Mouse (Mus musculus): ENCODE results near the gene Tmem132b. TPM values are rescaled to one million over a fixed set of nuclear protein-coding genes. Genes with fewer than 3 reads are reported as not detected.

Gene Tmem132b
- polyA plus RNA-seq, 1 experiment = 0.06 TPM

DNA sequence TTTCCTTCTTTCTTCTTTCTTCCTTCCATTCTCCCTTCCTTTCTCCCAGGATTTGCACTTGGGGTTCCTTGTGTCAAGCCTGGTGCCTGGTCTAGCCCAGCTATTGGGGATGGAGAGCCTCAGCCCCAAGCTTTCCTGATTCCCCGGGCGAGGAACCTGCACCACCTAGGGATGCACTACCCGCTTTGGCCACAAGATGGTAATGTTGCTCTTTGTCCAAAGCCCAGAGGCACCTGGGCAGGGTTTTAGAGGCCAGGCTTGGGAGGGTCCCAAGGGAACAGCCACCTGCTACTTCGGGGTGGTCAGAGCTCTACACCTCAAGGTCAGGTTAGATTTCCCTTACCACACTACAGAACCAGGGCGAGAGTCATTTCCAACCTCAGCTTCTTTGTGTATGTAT lies 2.5 kb upstream of the Tmem132b start:
- Histone ChIP-seq H3K27me3 (ENCODE audit: control insufficient read depth, insufficient read depth, low read length) (peaks cover 26% of the 10 kb centered on the region), H3K36me3 (ENCODE audit: control insufficient read depth, insufficient read depth, low read length) (no peaks in the 10 kb centered on the region), H3K27ac (ENCODE audit: insufficient read depth, low read depth, low read length) (no peak overlapping the region), H3K4me1 (ENCODE audit: control insufficient read depth, insufficient read depth, insufficient read length, low read length) (no peaks in the 10 kb centered on the region), H3K4me3 (ENCODE audit: low read depth, low read length) (no peak overlapping the region)
- TF ChIP-seq POLR2A (IDR thresholded peaks at IDR 0.05; ENCODE audit: low read depth, low read length) (no peak), CTCF (IDR thresholded peaks at IDR 0.05; ENCODE audit: extremely low read depth, insufficient read length, insufficient replicate concordance, low read depth, low read length) (peak; percentile 76; the same call in 1 of the 2 replicates)
- 5% methylated on average over 5 of the region's 5 CpGs for WGBS

DNA sequence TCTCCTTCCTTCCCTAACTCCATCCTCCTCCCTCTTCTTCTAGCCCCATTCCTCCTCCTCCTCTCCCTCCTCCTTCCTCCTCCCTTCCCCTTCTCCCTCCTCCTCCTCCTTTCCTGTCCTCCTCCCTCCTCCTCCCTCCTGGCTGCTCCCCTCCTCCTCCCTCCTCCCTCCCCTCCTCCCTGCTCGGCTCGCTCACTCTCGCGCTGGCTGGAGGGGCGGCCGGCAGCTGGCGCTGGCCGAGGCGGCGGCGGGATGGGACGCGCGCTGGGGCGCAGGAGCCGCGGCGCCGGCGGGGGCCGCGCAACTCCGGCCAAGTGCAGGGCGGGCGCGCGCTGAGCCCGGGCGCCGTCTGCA lies 594 bp downstream of the Tmem132b start:
- TF ChIP-seq POLR2A (IDR thresholded peaks at IDR 0.05; ENCODE audit: low read depth, low read length) (no peak), CTCF (IDR thresholded peaks at IDR 0.05; ENCODE audit: extremely low read depth, insufficient read length, insufficient replicate concordance, low read depth, low read length) (no peak)
- Histone ChIP-seq H3K4me1 (ENCODE audit: control insufficient read depth, insufficient read depth, insufficient read length, low read length) (no peaks in the 10 kb centered on the region), H3K36me3 (ENCODE audit: control insufficient read depth, insufficient read depth, low read length) (no peaks in the 10 kb centered on the region), H3K27me3 (ENCODE audit: control insufficient read depth, insufficient read depth, low read length) (peaks cover 37% of the 10 kb centered on the region), H3K27ac (ENCODE audit: insufficient read depth, low read depth, low read length) (no peak overlapping the region), H3K4me3 (ENCODE audit: low read depth, low read length) (no peak overlapping the region)
- 5% methylated on average over 27 of the region's 30 CpGs for WGBS

GRCm38 (mm10) chr5:125532545-125533224 lies 1.1 kb downstream of the Tmem132b start:
- Histone ChIP-seq H3K36me3 (ENCODE audit: control insufficient read depth, insufficient read depth, low read length) (no peaks in the 10 kb centered on the region), H3K4me1 (ENCODE audit: control insufficient read depth, insufficient read depth, insufficient read length, low read length) (no peaks in the 10 kb centered on the region), H3K27me3 (ENCODE audit: control insufficient read depth, insufficient read depth, low read length) (peaks cover 37% of the 10 kb centered on the region), H3K27ac (ENCODE audit: insufficient read depth, low read depth, low read length) (no peak overlapping the region), H3K4me3 (ENCODE audit: low read depth, low read length) (peak overlapping the region; percentile 12)
- 4% methylated on average over 64 of the region's 64 CpGs for WGBS
- TF ChIP-seq POLR2A (IDR thresholded peaks at IDR 0.05; ENCODE audit: low read depth, low read length) = no peak

GRCm38 (mm10) chr5:125533225-125533900 lies 1.8 kb downstream of the Tmem132b start:
- 4% methylated on average over 24 of the region's 24 CpGs for WGBS
- TF ChIP-seq POLR2A (IDR thresholded peaks at IDR 0.05; ENCODE audit: low read depth, low read length) (no peak), CTCF (IDR thresholded peaks at IDR 0.05; ENCODE audit: extremely low read depth, insufficient read length, insufficient replicate concordance, low read depth, low read length) (no peak)
- no peak overlapping the region for H3K27ac ChIP-seq (ENCODE audit: insufficient read depth, low read depth, low read length)
- no peaks in the 10 kb centered on the region for H3K4me1 ChIP-seq (ENCODE audit: control insufficient read depth, insufficient read depth, insufficient read length, low read length)
- no peaks in the 10 kb centered on the region for H3K36me3 ChIP-seq (ENCODE audit: control insufficient read depth, insufficient read depth, low read length)
- H3K4me3 ChIP-seq (ENCODE audit: low read depth, low read length) = peak overlapping the region; percentile 8; the same call in 1 of the 2 replicates
- peaks cover 37% of the 10 kb centered on the region for H3K27me3 ChIP-seq (ENCODE audit: control insufficient read depth, insufficient read depth, low read length)

DNA sequence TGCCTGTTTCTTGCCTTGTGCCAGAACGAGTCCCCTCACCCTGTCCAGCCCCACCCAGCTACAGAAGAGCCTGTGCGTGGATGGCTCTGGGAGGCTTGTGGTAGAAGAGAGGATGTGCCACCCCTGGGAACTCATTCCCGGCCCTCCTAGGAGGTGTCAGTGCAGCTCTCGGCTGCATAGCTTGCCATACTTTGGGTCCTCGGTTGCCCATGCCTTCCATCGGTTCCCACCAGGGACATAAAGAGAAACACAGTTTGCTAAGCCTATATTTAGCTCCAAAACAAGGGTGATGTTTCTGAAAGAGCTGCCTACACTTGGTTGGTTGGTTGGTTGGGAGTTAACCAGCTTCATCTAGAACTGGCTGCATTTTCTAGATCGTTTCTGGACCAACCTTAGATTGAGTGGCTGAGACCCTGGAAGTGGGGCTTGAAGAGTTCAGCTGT lies 2.6 kb downstream of the Tmem132b start:
- no peaks in the 10 kb centered on the region for H3K36me3 ChIP-seq (ENCODE audit: control insufficient read depth, insufficient read depth, low read length)
- H3K27me3 ChIP-seq (ENCODE audit: control insufficient read depth, insufficient read depth, low read length) = peaks cover 37% of the 10 kb centered on the region
- H3K27ac ChIP-seq (ENCODE audit: insufficient read depth, low read depth, low read length) = no peak overlapping the region
- TF ChIP-seq POLR2A (IDR thresholded peaks at IDR 0.05; ENCODE audit: low read depth, low read length) (no peak), CTCF (IDR thresholded peaks at IDR 0.05; ENCODE audit: extremely low read depth, insufficient read length, insufficient replicate concordance, low read depth, low read length) (no peak)
- H3K4me3 ChIP-seq (ENCODE audit: low read depth, low read length) = no peak overlapping the region
- H3K4me1 ChIP-seq (ENCODE audit: control insufficient read depth, insufficient read depth, insufficient read length, low read length) = no peaks in the 10 kb centered on the region
- WGBS = 6% methylated on average over 7 of the region's 7 CpGs

DNA sequence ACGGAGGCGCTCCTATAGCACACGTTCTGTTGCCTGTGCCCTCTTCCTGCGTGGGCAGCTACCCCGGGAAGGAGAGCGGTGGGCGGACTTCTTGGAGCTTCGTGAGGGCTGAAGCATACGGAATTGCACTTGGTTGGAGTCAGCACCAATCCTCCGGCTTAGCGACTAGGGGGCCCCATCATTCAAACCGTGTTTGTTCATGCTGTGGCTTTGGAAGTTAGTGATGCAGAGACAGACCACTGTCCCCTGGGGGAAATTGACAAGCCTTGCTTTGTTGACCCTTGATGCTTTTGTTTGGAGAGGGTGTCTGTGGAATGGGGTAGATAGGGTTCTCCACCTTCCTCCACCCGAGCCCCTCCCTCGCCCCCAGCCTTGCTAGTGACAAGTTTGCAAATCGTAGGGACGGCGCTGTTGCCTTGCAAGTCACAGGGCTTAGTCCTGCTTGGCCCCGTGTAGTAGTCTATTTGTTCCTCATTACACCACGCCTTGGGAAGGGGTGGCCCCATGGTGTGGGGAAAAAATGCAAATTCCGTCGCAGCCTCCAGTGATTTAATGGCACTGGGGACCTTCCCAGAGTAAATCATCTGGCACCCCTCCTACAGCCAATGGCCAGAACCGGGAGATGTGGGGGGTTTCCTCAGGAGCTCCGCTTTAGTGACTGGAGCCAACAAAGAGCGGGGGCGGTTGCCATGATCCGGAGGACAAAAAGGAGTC lies 3.2 kb downstream of the Tmem132b start:
- Histone ChIP-seq H3K4me3 (ENCODE audit: low read depth, low read length) (no peak overlapping the region), H3K27me3 (ENCODE audit: control insufficient read depth, insufficient read depth, low read length) (peaks cover 37% of the 10 kb centered on the region), H3K4me1 (ENCODE audit: control insufficient read depth, insufficient read depth, insufficient read length, low read length) (no peaks in the 10 kb centered on the region), H3K27ac (ENCODE audit: insufficient read depth, low read depth, low read length) (no peak overlapping the region), H3K36me3 (ENCODE audit: control insufficient read depth, insufficient read depth, low read length) (no peaks in the 10 kb centered on the region)
- 4% methylated on average over 26 of the region's 26 CpGs for WGBS
- no peak for TF ChIP-seq POLR2A (IDR thresholded peaks at IDR 0.05; ENCODE audit: low read depth, low read length)
- TF ChIP-seq CTCF (IDR thresholded peaks at IDR 0.05; ENCODE audit: extremely low read depth, insufficient read length, insufficient replicate concordance, low read depth, low read length) = no peak

DNA sequence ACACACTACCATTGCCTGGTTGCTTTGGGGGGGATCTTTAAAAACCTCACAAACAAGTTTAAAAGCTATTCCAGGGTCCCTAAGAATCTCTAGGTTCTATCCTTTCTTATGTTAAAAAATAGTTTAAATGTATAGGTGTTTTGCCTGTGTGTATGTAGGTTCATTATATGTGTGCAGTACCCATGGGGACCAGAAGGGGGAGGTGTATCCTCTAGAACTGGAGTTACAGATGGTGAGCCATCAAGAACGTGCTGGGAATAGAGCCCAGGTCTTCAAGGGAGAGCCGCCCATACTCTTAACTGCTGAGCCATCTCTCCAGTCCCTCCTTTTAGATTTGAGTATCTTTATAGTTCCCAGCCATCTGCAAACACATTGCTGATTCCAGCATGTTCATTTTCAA lies 13.5 kb downstream of the Tmem132b start:
- H3K4me3 ChIP-seq (ENCODE audit: low read depth, low read length) = no peak overlapping the region
- H3K4me1 ChIP-seq (ENCODE audit: control insufficient read depth, insufficient read depth, insufficient read length, low read length) = no peaks in the 10 kb centered on the region
- H3K27ac ChIP-seq (ENCODE audit: insufficient read depth, low read depth, low read length) = no peak overlapping the region
- no peaks in the 10 kb centered on the region for H3K36me3 ChIP-seq (ENCODE audit: control insufficient read depth, insufficient read depth, low read length)
- 82% methylated on average over 2 of the region's 2 CpGs for WGBS
- 0 out of 2 replicates have a peak, but pooled peaks have one; percentile 7 for TF ChIP-seq CTCF (IDR thresholded peaks at IDR 0.05; ENCODE audit: extremely low read depth, insufficient read length, insufficient replicate concordance, low read depth, low read length)
- no peak for TF ChIP-seq POLR2A (IDR thresholded peaks at IDR 0.05; ENCODE audit: low read depth, low read length)
- no peaks in the 10 kb centered on the region for H3K27me3 ChIP-seq (ENCODE audit: control insufficient read depth, insufficient read depth, low read length)
